Mouse (Mus musculus): ENCODE measurements at regions not wholly inside any gene's neighbourhood (a gene's known extent, or its start where the extent isn't known, plus 50 kb on each side); places are given as distances from the start of the nearest gene placed in this dataset. TPM values are rescaled to one million over a fixed set of nuclear protein-coding genes. Genes with fewer than 3 reads are reported as not detected.

DNA sequence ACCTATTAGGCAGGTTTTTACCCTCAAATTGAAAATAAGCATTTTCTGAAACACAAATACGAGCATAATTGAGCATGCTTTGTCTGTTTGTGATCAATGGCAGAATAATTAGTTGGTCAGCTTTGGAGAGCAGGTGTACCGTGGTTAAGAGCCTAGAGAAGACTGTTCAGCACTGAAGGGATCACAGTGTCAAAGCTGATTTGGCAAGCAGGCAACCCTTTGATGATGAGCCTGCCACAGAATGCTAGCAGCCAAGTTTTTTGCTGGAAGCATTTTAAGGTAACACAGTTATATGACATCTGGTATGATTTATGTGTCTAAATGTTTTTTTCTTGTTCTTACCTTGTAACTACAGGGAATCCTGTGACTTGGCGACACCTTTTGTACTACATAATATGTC is 75.5 kb upstream of the Tll1 start:
- Histone ChIP-seq H3K9ac (ENCODE audit: low read length) (no peak overlapping the region), H3K27me3 (ENCODE audit: control insufficient read depth, insufficient read depth, low read length) (no peaks in the 10 kb centered on the region), H3K36me3 (ENCODE audit: control insufficient read depth, insufficient read depth) (no peaks in the 10 kb centered on the region), H3K9me3 (replicated peaks; ENCODE audit: control insufficient read depth, low read length) (no peaks in the 10 kb centered on the region), H3K4me3 (ENCODE audit: low read length) (no peak overlapping the region), H3K27ac (ENCODE audit: low read length) (no peak overlapping the region), H3K4me2 (ENCODE audit: low read depth, low read length) (no peak overlapping the region), H3K4me1 (ENCODE audit: control insufficient read depth, insufficient read depth, low read length) (no peaks in the 10 kb centered on the region)
- no peak for ATAC-seq (replicated peaks; ENCODE audit: extremely low read depth, insufficient read depth, low FRiP score)
- WGBS: 69% methylated on average over 3 of the region's 3 CpGs

DNA sequence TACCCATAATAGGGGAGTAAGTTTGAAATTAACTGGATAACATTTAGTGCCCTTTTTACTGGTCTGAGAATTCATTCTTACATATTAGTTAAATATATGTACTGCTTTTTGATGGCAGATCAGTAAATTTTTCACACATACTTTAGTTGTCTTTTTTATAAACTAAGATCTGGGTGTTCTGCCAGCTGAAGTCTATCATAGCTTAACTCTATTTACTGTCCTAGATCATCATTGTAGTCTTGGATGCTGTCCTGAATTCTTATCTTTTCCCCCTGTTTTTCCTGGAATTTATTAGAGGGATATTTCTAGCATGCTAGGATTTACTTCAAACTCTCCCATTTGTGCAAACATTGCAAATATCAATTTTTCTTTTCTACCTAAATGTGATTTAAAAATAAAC is 74.3 kb upstream of the Tll1 start:
- H3K27me3 ChIP-seq (ENCODE audit: control insufficient read depth, insufficient read depth, low read length): no peaks in the 10 kb centered on the region
- no peaks in the 10 kb centered on the region for H3K9me3 ChIP-seq (replicated peaks; ENCODE audit: control insufficient read depth, low read length)
- no peak overlapping the region for H3K9ac ChIP-seq (ENCODE audit: low read length)
- no peaks in the 10 kb centered on the region for H3K36me3 ChIP-seq (ENCODE audit: control insufficient read depth, insufficient read depth)
- H3K4me1 ChIP-seq (ENCODE audit: control insufficient read depth, insufficient read depth, low read length): no peaks in the 10 kb centered on the region
- no peak overlapping the region for H3K4me3 ChIP-seq (ENCODE audit: low read length)
- ATAC-seq (replicated peaks; ENCODE audit: extremely low read depth, insufficient read depth, low FRiP score): no peak
- H3K27ac ChIP-seq (ENCODE audit: low read length): no peak overlapping the region
- H3K4me2 ChIP-seq (ENCODE audit: low read depth, low read length): no peak overlapping the region

DNA sequence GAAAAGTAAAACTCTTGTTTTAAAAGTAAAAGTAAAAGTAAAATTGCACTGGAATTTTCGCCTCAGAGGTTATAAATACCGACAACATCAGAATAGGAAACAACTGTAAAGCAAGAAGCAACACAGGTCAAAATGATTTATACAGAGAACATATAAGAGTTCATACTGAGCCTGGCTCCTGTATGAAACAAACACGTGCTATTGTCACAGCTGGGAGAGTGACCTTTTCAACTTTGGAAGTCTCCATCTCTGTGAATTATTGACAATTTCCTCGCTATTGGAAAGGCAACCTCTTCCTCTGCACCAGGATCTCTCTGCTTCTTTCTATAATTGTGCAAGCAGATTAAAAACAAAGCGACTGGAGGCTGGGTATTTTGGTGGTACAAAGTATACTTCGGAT is 70.0 kb upstream of the Tll1 start:
- WGBS: 66% methylated on average over 6 of the region's 6 CpGs
- Histone ChIP-seq H3K9me3 (replicated peaks; ENCODE audit: control insufficient read depth, low read length) (no peaks in the 10 kb centered on the region), H3K4me3 (ENCODE audit: low read length) (no peak overlapping the region), H3K36me3 (ENCODE audit: control insufficient read depth, insufficient read depth) (no peaks in the 10 kb centered on the region), H3K4me2 (ENCODE audit: low read depth, low read length) (no peak overlapping the region), H3K27ac (ENCODE audit: low read length) (no peak overlapping the region), H3K9ac (ENCODE audit: low read length) (no peak overlapping the region), H3K27me3 (ENCODE audit: control insufficient read depth, insufficient read depth, low read length) (no peaks in the 10 kb centered on the region), H3K4me1 (ENCODE audit: control insufficient read depth, insufficient read depth, low read length) (no peaks in the 10 kb centered on the region)
- ATAC-seq (replicated peaks; ENCODE audit: extremely low read depth, insufficient read depth, low FRiP score): no peak

DNA sequence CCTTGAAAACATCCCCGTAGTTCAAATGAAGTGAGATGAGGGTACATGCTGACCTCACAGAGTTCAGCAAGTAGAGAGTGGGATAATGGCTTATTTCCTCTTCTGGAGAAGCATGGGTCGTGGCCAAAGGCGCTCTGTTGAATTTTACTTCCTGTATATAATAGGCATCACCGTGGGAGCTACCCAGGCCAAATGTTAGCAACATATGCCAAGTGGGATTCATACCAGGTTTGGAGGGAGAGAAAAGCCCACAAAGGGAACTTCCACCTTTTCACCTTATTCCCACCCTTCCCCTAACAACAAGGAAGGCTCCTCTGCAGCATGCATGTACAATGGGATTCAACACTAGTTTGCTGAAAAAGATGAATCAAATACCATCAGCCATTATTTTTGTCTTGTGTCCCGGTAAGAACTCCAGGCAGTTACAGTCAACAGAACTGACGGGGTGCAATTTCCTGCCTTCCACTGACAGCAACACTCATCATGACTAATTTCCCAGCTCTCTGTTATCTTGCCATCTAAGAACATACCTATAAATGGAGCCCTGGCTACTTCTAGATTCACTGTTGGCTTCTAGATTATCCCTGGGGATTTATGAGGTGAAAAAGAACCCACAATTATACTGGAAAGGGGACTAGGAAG is 59.4 kb upstream of the Tll1 start:
- Histone ChIP-seq H3K27ac (ENCODE audit: low read length) (no peak overlapping the region), H3K4me3 (ENCODE audit: low read length) (no peak overlapping the region), H3K9me3 (replicated peaks; ENCODE audit: control insufficient read depth, low read length) (no peaks in the 10 kb centered on the region), H3K9ac (ENCODE audit: low read length) (no peak overlapping the region), H3K36me3 (ENCODE audit: control insufficient read depth, insufficient read depth) (no peaks in the 10 kb centered on the region), H3K4me2 (ENCODE audit: low read depth, low read length) (no peak overlapping the region), H3K4me1 (ENCODE audit: control insufficient read depth, insufficient read depth, low read length) (no peaks in the 10 kb centered on the region), H3K27me3 (ENCODE audit: control insufficient read depth, insufficient read depth, low read length) (no peaks in the 10 kb centered on the region)
- ATAC-seq (replicated peaks; ENCODE audit: extremely low read depth, insufficient read depth, low FRiP score): no peak
- WGBS: 61% methylated on average over 6 of the region's 6 CpGs

MicroRNAs encoded in the stretch of these regions (microRNA counts, 519-probe panel; counts per million panel counts)
- 2,159 counts per million, percentile 32 among the panel's probes with 10 or more counts for microRNA mmu-miR-710

Small RNA genes lying in the stretch of these regions (microRNA-seq; reads per million reads assigned to microRNA genes)
- gene Mir710: not detected

Data from heart, embryonic 16.5 days (tissue).